Mouse (Mus musculus): ENCODE measurements around the gene Cacna1i. TPM values are rescaled to one million over a fixed set of nuclear protein-coding genes. Genes with fewer than 3 reads are reported as not detected.

Cacna1i gene
- polyA plus RNA-seq, 1 experiment, result 36.5 TPM

DNA sequence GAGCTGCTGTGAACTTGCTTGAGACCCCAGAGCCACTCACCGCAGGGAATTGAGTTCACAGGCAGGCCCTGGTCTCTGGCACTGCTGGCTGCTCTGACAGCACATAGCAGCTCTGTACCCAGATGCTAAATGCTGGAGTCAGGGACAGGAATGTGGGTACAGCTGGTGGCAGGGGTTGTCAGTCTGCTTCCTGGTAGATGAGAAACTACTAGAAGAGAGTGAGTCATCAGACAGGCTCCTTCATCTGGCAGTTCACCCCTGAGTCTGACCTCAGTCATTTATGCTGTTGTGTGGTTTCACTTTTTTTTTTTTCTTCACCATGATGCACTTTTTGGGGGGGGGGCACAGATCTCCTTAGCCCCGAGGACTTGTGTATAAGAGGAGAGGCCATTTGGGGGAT, 32.3 kb downstream of the Cacna1i start:
- TF ChIP-seq POLR2A (IDR thresholded peaks at IDR 0.05; ENCODE audit: extremely low read depth, insufficient read depth, low read length), result no peak
- no peak for TF ChIP-seq CTCF (IDR thresholded peaks at IDR 0.05; ENCODE audit: extremely low read depth, insufficient read depth, low read length)
- Histone ChIP-seq H3K27ac (ENCODE audit: insufficient read depth, low read length) (no peak overlapping the region), H3K4me3 (ENCODE audit: insufficient read depth, low read length) (no peak overlapping the region), H3K4me1 (ENCODE audit: control insufficient read depth, insufficient read depth, low read length) (peaks cover 2% of the 10 kb centered on the region)

DNA sequence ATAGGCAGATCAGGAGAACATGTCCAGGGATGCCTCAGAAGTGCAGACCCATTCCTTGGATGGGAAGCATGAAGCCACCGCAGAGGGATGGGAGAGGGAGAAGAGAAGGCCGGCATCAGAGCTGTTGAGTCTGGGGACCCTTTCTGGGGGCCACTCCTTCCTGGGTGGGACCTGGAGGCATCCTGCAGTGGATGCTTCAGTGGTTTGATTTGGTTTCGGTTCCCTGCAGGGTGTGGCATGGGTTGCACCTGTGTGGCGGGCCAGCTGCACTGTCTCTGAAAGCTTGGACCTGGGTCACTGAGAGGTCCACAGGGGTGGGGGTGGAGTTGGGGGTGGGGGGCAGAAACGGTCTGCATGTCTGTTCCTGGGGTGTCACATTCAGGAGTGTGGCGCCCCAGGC, 32.9 kb downstream of the Cacna1i start:
- no peak for TF ChIP-seq CTCF (IDR thresholded peaks at IDR 0.05; ENCODE audit: extremely low read depth, insufficient read depth, low read length)
- TF ChIP-seq POLR2A (IDR thresholded peaks at IDR 0.05; ENCODE audit: extremely low read depth, insufficient read depth, low read length), result no peak
- H3K4me1 ChIP-seq (ENCODE audit: control insufficient read depth, insufficient read depth, low read length), result no peaks in the 10 kb centered on the region; the same call in none of the 2 replicates
- no peak overlapping the region for H3K4me3 ChIP-seq (ENCODE audit: insufficient read depth, low read length)
- H3K27ac ChIP-seq (ENCODE audit: insufficient read depth, low read length), result no peak overlapping the region

DNA sequence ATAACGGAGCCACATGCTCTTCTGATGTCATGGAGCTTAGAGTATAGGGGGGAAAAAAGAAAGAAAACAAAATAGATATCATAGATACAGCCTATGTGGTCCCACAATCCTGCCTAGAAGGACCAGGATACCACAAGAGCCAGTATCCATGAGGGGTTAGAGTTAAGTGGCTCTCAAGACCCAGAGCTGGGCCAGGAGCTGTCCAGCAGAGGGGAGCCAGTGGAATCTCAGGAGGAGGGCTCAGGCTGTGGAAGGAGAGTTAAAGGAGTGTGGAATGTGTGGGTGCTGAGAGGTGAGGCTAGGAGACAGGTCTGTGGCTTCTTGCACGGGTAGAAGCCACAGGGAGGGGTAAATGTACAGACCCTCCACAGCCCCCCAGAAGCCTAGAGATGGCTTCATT, 38.2 kb downstream of the Cacna1i start:
- no peak overlapping the region for H3K27ac ChIP-seq (ENCODE audit: insufficient read depth, low read length)
- TF ChIP-seq CTCF (IDR thresholded peaks at IDR 0.05; ENCODE audit: extremely low read depth, insufficient read depth, low read length) (no peak), POLR2A (IDR thresholded peaks at IDR 0.05; ENCODE audit: extremely low read depth, insufficient read depth, low read length) (no peak)
- H3K4me3 ChIP-seq (ENCODE audit: insufficient read depth, low read length), result no peak overlapping the region
- H3K4me1 ChIP-seq (ENCODE audit: control insufficient read depth, insufficient read depth, low read length), result 0 out of 2 replicates have a peak, but pooled peaks cover 1% of the 10 kb centered on the region

DNA sequence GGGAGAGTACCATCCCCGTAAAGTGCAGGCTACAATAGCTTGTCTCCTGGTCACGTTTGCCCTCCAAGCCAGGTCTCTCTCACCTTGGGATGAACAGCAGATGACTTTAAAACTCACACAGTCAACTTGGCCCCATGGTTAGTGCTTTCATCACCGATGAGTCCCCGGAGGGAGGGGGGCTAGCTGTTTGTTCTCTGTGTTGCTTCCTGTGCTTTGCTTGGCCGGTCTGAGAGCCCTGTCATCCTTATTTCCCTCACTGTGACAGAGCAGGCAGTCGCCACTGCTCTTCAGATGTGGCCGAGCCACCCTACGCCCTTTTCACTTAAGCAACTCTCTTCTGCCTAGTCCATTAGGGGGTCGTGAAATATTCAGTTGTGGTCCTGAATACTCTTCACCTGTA, 38.7 kb downstream of the Cacna1i start:
- TF ChIP-seq CTCF (IDR thresholded peaks at IDR 0.05; ENCODE audit: extremely low read depth, insufficient read depth, low read length) (no peak), POLR2A (IDR thresholded peaks at IDR 0.05; ENCODE audit: extremely low read depth, insufficient read depth, low read length) (no peak)
- Histone ChIP-seq H3K4me1 (ENCODE audit: control insufficient read depth, insufficient read depth, low read length) (0 out of 2 replicates have a peak, but pooled peaks cover 1% of the 10 kb centered on the region), H3K4me3 (ENCODE audit: insufficient read depth, low read length) (no peak overlapping the region), H3K27ac (ENCODE audit: insufficient read depth, low read length) (no peak overlapping the region)

DNA sequence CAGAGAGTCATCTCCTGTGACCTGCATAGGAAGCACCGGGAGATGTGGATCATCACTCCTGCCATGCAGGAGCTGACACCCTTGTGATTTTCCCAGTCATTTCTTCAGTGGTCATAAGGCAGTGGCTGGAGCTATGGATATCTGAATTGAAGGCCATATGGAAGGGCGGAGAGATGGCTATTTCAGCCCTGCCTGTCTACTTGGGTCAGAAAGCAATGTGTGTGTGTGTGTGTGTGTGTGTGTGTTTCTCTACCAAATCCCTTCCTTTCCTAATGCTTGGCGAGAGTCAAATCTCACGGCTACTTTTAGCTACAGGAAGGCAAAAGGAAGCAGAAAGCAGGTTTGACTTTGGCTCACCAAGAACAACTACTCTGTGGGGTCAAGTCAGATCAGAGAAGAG, 39.9 kb downstream of the Cacna1i start:
- TF ChIP-seq CTCF (IDR thresholded peaks at IDR 0.05; ENCODE audit: extremely low read depth, insufficient read depth, low read length) (no peak), POLR2A (IDR thresholded peaks at IDR 0.05; ENCODE audit: extremely low read depth, insufficient read depth, low read length) (no peak)
- Histone ChIP-seq H3K4me1 (ENCODE audit: control insufficient read depth, insufficient read depth, low read length) (0 out of 2 replicates have a peak, but pooled peaks cover 1% of the 10 kb centered on the region), H3K27ac (ENCODE audit: insufficient read depth, low read length) (no peak overlapping the region), H3K4me3 (ENCODE audit: insufficient read depth, low read length) (no peak overlapping the region)

DNA sequence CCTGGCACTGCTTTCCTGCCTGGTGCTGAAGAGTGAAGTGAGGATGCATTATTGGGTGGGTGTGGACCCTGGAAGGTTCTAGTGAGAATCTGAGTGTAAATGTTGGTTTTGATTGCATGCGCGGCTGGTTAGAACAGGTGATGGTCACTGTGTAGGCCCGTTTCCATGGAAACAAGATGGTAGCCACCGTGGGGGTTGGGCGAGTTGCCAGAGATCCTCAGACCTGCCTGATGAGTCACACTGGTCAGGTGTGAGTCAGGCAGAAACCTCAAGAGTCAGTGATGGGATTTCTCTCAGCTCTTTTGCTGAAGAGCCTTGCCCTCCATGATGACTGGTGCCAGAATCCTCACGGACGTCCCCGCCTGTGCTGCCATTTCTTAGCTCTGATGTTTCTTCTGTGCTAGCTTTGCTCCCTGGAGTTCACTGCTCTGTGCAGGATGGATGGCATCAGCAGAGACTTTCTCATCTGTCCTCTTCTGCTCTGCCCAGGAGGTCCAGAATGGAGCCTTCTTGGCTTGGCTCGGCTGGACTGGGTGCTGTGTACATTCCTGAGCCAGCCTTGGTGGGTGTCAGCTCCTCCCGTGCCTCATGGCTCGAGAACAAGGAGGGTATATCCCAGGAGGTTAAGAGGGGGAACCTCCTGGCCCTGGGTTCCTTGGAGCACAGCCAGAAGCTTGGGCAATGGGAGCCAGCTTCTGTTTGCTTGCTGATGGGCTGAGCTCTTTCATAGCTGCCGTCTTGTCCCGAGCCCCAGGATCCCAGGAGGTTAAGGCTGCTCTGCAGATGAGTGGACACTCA, 40.9 kb downstream of the Cacna1i start:
- H3K27ac ChIP-seq (ENCODE audit: insufficient read depth, low read length), result no peak overlapping the region
- TF ChIP-seq POLR2A (IDR thresholded peaks at IDR 0.05; ENCODE audit: extremely low read depth, insufficient read depth, low read length) (no peak), CTCF (IDR thresholded peaks at IDR 0.05; ENCODE audit: extremely low read depth, insufficient read depth, low read length) (no peak)
- no peak overlapping the region for H3K4me3 ChIP-seq (ENCODE audit: insufficient read depth, low read length)
- 0 out of 2 replicates have a peak, but pooled peaks cover 1% of the 10 kb centered on the region for H3K4me1 ChIP-seq (ENCODE audit: control insufficient read depth, insufficient read depth, low read length)

DNA sequence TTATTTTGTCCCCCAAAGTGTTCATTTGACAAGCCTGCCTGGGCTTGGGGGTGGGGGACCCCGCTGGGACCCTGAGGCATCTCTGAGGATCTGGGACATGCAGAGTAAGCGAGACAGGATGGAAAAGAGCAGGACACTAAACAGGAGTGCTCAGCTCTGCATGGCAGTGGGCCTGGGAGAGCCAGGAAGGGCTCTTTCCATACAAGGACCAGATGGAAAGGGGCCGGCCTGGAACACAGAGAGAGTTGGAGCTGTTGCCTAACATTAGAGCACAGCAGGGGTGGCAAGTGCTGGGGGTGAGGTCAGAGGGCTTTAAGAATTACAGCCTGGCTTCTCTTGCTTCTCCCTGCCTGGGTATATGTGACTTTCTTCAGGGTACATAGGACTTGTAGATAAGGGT, 43.2 kb downstream of the Cacna1i start:
- no peak overlapping the region for H3K27ac ChIP-seq (ENCODE audit: insufficient read depth, low read length)
- TF ChIP-seq POLR2A (IDR thresholded peaks at IDR 0.05; ENCODE audit: extremely low read depth, insufficient read depth, low read length) (no peak), CTCF (IDR thresholded peaks at IDR 0.05; ENCODE audit: extremely low read depth, insufficient read depth, low read length) (no peak)
- H3K4me1 ChIP-seq (ENCODE audit: control insufficient read depth, insufficient read depth, low read length), result peaks cover 9% of the 10 kb centered on the region
- H3K4me3 ChIP-seq (ENCODE audit: insufficient read depth, low read length), result no peak overlapping the region

DNA sequence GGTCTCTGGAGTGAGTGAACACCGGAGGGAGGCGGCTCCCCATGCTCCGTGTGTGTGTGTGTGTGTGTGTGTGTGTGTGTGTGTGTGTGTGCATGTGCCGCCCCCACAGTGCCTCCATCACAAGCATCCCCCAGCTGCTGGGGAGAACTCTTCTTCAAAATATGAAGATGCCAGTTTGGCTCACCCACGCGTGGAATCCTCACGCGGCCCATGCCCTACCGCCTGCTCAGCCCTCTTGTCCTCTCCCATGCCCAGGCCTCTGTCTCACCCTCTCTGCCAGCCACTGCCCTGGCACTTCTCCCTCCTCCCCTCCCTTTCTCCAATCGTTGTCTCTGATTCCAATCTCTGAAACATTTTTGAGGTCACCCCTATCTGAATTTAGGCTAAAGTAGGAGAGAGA, 47.7 kb downstream of the Cacna1i start:
- H3K4me3 ChIP-seq (ENCODE audit: insufficient read depth, low read length), result no peak overlapping the region
- TF ChIP-seq CTCF (IDR thresholded peaks at IDR 0.05; ENCODE audit: extremely low read depth, insufficient read depth, low read length), result no peak
- TF ChIP-seq POLR2A (IDR thresholded peaks at IDR 0.05; ENCODE audit: extremely low read depth, insufficient read depth, low read length), result no peak
- peaks cover 7% of the 10 kb centered on the region for H3K4me1 ChIP-seq (ENCODE audit: control insufficient read depth, insufficient read depth, low read length)
- H3K27ac ChIP-seq (ENCODE audit: insufficient read depth, low read length), result no peak overlapping the region

DNA sequence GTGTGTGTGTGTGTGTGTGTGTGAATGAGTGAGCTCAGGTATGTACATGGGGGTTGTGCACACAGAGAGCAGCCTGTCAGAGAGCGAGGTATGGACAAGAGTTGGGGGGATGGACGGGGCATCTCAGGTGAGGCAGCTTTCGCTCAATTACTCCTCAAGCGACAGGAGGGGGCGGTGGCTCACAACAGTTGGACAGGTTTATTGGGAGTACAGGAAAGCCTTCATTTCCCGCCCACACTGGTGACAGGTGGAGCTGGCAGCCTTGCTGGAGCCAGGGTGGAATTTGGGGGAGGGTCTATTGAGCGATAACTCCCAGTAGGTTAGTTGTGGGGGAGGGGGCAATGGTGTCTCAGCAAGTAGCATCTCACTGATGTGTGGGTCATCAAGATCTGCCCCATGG, 48.2 kb downstream of the Cacna1i start:
- peaks cover 7% of the 10 kb centered on the region for H3K4me1 ChIP-seq (ENCODE audit: control insufficient read depth, insufficient read depth, low read length)
- TF ChIP-seq POLR2A (IDR thresholded peaks at IDR 0.05; ENCODE audit: extremely low read depth, insufficient read depth, low read length) (no peak), CTCF (IDR thresholded peaks at IDR 0.05; ENCODE audit: extremely low read depth, insufficient read depth, low read length) (no peak)
- H3K27ac ChIP-seq (ENCODE audit: insufficient read depth, low read length), result no peak overlapping the region
- H3K4me3 ChIP-seq (ENCODE audit: insufficient read depth, low read length), result no peak overlapping the region

DNA sequence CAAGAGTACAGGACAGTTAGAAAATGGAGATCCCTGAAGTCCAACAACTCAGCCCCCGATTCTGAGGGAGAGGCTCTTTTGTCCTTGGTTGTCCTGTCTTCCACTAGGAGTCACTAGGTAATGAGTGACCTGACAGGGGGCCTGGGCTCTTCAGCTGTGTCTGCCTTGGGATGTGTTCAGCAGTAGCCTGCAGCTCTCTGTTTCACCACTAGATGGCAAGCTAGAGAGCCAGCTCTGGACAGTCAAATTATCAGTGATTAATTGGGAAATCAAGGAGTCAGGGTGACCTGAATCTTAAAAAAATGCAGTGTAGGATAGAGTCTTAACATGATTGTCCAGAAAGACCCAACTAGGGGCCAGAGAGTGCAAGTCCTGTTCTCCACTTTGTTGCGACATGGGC, 53.3 kb downstream of the Cacna1i start:
- no peak overlapping the region for H3K27ac ChIP-seq (ENCODE audit: insufficient read depth, low read length)
- peak; percentile 62; the same call in 1 of the 2 replicates for TF ChIP-seq CTCF (IDR thresholded peaks at IDR 0.05; ENCODE audit: extremely low read depth, insufficient read depth, low read length)
- TF ChIP-seq POLR2A (IDR thresholded peaks at IDR 0.05; ENCODE audit: extremely low read depth, insufficient read depth, low read length), result no peak
- H3K4me3 ChIP-seq (ENCODE audit: insufficient read depth, low read length), result no peak overlapping the region
- H3K4me1 ChIP-seq (ENCODE audit: control insufficient read depth, insufficient read depth, low read length), result no peaks in the 10 kb centered on the region
